Mouse (Mus musculus): Measurements from ENCODE around the gene Golga7b.

- TF ChIP-seq POLR2A (IDR thresholded peaks at IDR 0.05; ENCODE audit: extremely low read depth, insufficient read depth, low read length), result no peak
- TF ChIP-seq CTCF (IDR thresholded peaks at IDR 0.05; ENCODE audit: extremely low read depth, insufficient read depth, low read length), result no peak
These were observed 16.1 kb downstream of the Golga7b start for GRCm38 (mm10) chr19:42263524-42263923.

All from cortical plate, adult 2 months (tissue).